Mouse (Mus musculus): ENCODE results near the gene Opcml. TPM values are rescaled to one million over a fixed set of nuclear protein-coding genes. Genes with fewer than 3 reads are reported as not detected.

Opcml gene
- total and polyA plus RNA-seq, 2 experiments from 2014 or later: 0.49 to 0.57 TPM

DNA sequence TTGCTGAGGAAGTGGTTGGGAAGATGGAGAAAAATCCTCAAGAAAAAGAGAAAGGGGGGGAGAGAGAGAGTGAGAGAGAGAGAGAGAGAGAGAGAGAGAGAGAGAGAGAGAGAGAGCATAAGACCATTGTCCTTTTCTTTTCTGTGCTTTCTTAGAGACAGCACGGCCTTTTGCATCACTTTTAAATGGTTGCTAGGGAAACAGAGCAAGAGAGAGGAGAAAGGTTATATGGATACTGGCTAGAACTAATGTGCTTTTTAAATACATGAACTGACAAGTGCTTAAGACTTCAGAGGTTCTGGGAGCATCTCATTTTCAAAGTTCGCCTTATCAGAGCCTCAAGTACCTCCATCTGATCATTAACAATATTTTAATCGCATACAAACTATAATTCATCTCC is 804.5 kb downstream of the Opcml start:
- Histone ChIP-seq H3K36me3 (replicated peaks; ENCODE audit: control insufficient read depth, insufficient read depth, low read length) (no peaks in the 10 kb centered on the region), H3K4me3 (ENCODE audit: low read depth, low read length) (no peak overlapping the region), H3K27ac (ENCODE audit: low read depth) (no peak overlapping the region), H3K27me3 (ENCODE audit: control insufficient read depth, insufficient read depth, low read length) (no peaks in the 10 kb centered on the region), H3K9ac (replicated peaks; ENCODE audit: low read depth, low read length) (no peak overlapping the region), H3K9me3 (replicated peaks; ENCODE audit: control insufficient read depth, low read length) (no peaks in the 10 kb centered on the region), H3K4me2 (ENCODE audit: low read depth, low read length) (no peak overlapping the region), H3K4me1 (ENCODE audit: control insufficient read depth, insufficient read depth) (no peaks in the 10 kb centered on the region)
- TF ChIP-seq CTCF (IDR thresholded peaks at IDR 0.05; ENCODE audit: low read depth) (no peak), EP300 (IDR thresholded peaks at IDR 0.05; ENCODE audit: low read depth) (no peak)
- DNase-seq (ENCODE audit: low spot score): no peak
- 75% methylated on average over 3 of the region's 3 CpGs for WGBS
- ATAC-seq (ENCODE audit: insufficient read depth, low read depth): no peak

- H3K4me1 ChIP-seq (ENCODE audit: control insufficient read depth, insufficient read depth): no peaks in the 10 kb centered on the region
- no peaks in the 10 kb centered on the region for H3K36me3 ChIP-seq (replicated peaks; ENCODE audit: control insufficient read depth, insufficient read depth, low read length)
- ATAC-seq (ENCODE audit: insufficient read depth, low read depth): no peak
- TF ChIP-seq EP300 (IDR thresholded peaks at IDR 0.05; ENCODE audit: low read depth) (no peak), CTCF (IDR thresholded peaks at IDR 0.05; ENCODE audit: low read depth) (no peak)
- DNase-seq (ENCODE audit: low spot score): no peak
- no peak overlapping the region for H3K9ac ChIP-seq (replicated peaks; ENCODE audit: low read depth, low read length)
- H3K9me3 ChIP-seq (replicated peaks; ENCODE audit: control insufficient read depth, low read length): no peaks in the 10 kb centered on the region
- no peak overlapping the region for H3K4me2 ChIP-seq (ENCODE audit: low read depth, low read length)
- H3K27ac ChIP-seq (ENCODE audit: low read depth): no peak overlapping the region
- no peak overlapping the region for H3K4me3 ChIP-seq (ENCODE audit: low read depth, low read length)
- 50% methylated on average over 1 of the region's 1 CpGs for whole genome bisulfite sequencing
- H3K27me3 ChIP-seq (ENCODE audit: control insufficient read depth, insufficient read depth, low read length): no peaks in the 10 kb centered on the region
Observed at GRCm38 (mm10) chr9:28605561-28605960, 815.0 kb downstream of the Opcml start.

- no peak for ATAC-seq (ENCODE audit: insufficient read depth, low read depth)
- 33% methylated on average over 6 of the region's 6 CpGs for WGBS
- H3K4me2 ChIP-seq (ENCODE audit: low read depth, low read length): no peak overlapping the region
- no peak for DNase-seq (ENCODE audit: low spot score)
- no peak overlapping the region for H3K4me3 ChIP-seq (ENCODE audit: low read depth, low read length)
- H3K27ac ChIP-seq (ENCODE audit: low read depth): no peak overlapping the region
- no peaks in the 10 kb centered on the region for H3K27me3 ChIP-seq (ENCODE audit: control insufficient read depth, insufficient read depth, low read length)
- no peak for TF ChIP-seq EP300 (IDR thresholded peaks at IDR 0.05; ENCODE audit: low read depth)
- TF ChIP-seq CTCF (IDR thresholded peaks at IDR 0.05; ENCODE audit: low read depth): no peak
- H3K9me3 ChIP-seq (replicated peaks; ENCODE audit: control insufficient read depth, low read length): no peaks in the 10 kb centered on the region
- no peak overlapping the region for H3K9ac ChIP-seq (replicated peaks; ENCODE audit: low read depth, low read length)
- peaks cover 13% of the 10 kb centered on the region for H3K4me1 ChIP-seq (ENCODE audit: control insufficient read depth, insufficient read depth)
- H3K36me3 ChIP-seq (replicated peaks; ENCODE audit: control insufficient read depth, insufficient read depth, low read length): no peaks in the 10 kb centered on the region
Observed at GRCm38 (mm10) chr9:28613683-28614620, 823.4 kb downstream of the Opcml start.

GRCm38 (mm10) chr9:28615447-28615846 is 824.9 kb downstream of the Opcml start:
- no peaks in the 10 kb centered on the region for H3K9me3 ChIP-seq (replicated peaks; ENCODE audit: control insufficient read depth, low read length)
- no peak overlapping the region for H3K4me2 ChIP-seq (ENCODE audit: low read depth, low read length)
- DNase-seq (ENCODE audit: low spot score): no peak
- peaks cover 13% of the 10 kb centered on the region for H3K4me1 ChIP-seq (ENCODE audit: control insufficient read depth, insufficient read depth)
- no peaks in the 10 kb centered on the region for H3K36me3 ChIP-seq (replicated peaks; ENCODE audit: control insufficient read depth, insufficient read depth, low read length)
- H3K4me3 ChIP-seq (ENCODE audit: low read depth, low read length): no peak overlapping the region
- no peak for ATAC-seq (ENCODE audit: insufficient read depth, low read depth)
- no peaks in the 10 kb centered on the region for H3K27me3 ChIP-seq (ENCODE audit: control insufficient read depth, insufficient read depth, low read length)
- H3K9ac ChIP-seq (replicated peaks; ENCODE audit: low read depth, low read length): no peak overlapping the region
- H3K27ac ChIP-seq (ENCODE audit: low read depth): no peak overlapping the region
- TF ChIP-seq EP300 (IDR thresholded peaks at IDR 0.05; ENCODE audit: low read depth) (no peak), CTCF (IDR thresholded peaks at IDR 0.05; ENCODE audit: low read depth) (no peak)

- Histone ChIP-seq H3K4me2 (ENCODE audit: low read depth, low read length) (no peak overlapping the region), H3K4me1 (ENCODE audit: control insufficient read depth, insufficient read depth) (peaks cover 13% of the 10 kb centered on the region), H3K9me3 (replicated peaks; ENCODE audit: control insufficient read depth, low read length) (no peaks in the 10 kb centered on the region), H3K27ac (ENCODE audit: low read depth) (no peak overlapping the region), H3K4me3 (ENCODE audit: low read depth, low read length) (no peak overlapping the region), H3K9ac (replicated peaks; ENCODE audit: low read depth, low read length) (no peak overlapping the region), H3K27me3 (ENCODE audit: control insufficient read depth, insufficient read depth, low read length) (no peaks in the 10 kb centered on the region), H3K36me3 (replicated peaks; ENCODE audit: control insufficient read depth, insufficient read depth, low read length) (no peaks in the 10 kb centered on the region)
- DNase-seq (ENCODE audit: low spot score): no peak
- ATAC-seq (ENCODE audit: insufficient read depth, low read depth): no peak
- 54% methylated on average over 1 of the region's 1 CpGs for WGBS
- TF ChIP-seq EP300 (IDR thresholded peaks at IDR 0.05; ENCODE audit: low read depth): no peak
- TF ChIP-seq CTCF (IDR thresholded peaks at IDR 0.05; ENCODE audit: low read depth): no peak
Observed at GRCm38 (mm10) chr9:28617666-28618065, 827.1 kb downstream of the Opcml start.
